Mouse (Mus musculus) bone marrow, adult 2 months (tissue): Measurements from ENCODE around the gene Mgst3.

Experiments
- CTCF ChIP-seq: fragments of 200-500 bp; IDR thresholded peaks from 2 replicates; pipeline ENCODE4 v1.5.1; 2011; ENCODE audit warnings: low read length, control low read depth; ENCODE audit not compliant: control insufficient read depth, insufficient read depth
- POLR2A ChIP-seq: fragments of 200-500 bp; IDR thresholded peaks from 2 replicates; pipeline ENCODE4 v1.6.1; 2011; ENCODE audit warnings: low read depth, mild to moderate bottlenecking, control low read depth, low read length, borderline replicate concordance; ENCODE audit not compliant: control insufficient read depth

GRCm38 (mm10) chr1:167380223-167380622 is 13.4 kb downstream of the Mgst3 start:
- no peak for TF ChIP-seq CTCF
- TF ChIP-seq POLR2A, result no peak
